Mouse (Mus musculus): Measurements from ENCODE around the gene Gcnt7. TPM values are rescaled to one million over a fixed set of nuclear protein-coding genes. Genes with fewer than 3 reads are reported as not detected.

Gene Gcnt7
- polyA plus RNA-seq, 1 experiment from 2014 or later, result 1.6 TPM

GRCm38 (mm10) chr2:172416876-172417275, 41.5 kb downstream of the Gcnt7 start:
- H3K4me2 ChIP-seq (ENCODE audit: low read length), result no peak overlapping the region
- DNase-seq, result no peak
- H3K27me3 ChIP-seq (ENCODE audit: control insufficient read depth, insufficient read depth, low read length), result no peaks in the 10 kb centered on the region
- H3K4me3 ChIP-seq (replicated peaks; ENCODE audit: low read depth, low read length), result no peak overlapping the region
- no peak overlapping the region for H3K27ac ChIP-seq (replicated peaks; ENCODE audit: low read depth, low read length)
- H3K4me1 ChIP-seq (ENCODE audit: control insufficient read depth, insufficient read depth, low read length), result no peaks in the 10 kb centered on the region
- 89% methylated on average over 5 of the region's 5 CpGs for WGBS
- H3K9me3 ChIP-seq (ENCODE audit: control insufficient read depth, low read length), result no peaks in the 10 kb centered on the region
- no peaks in the 10 kb centered on the region for H3K36me3 ChIP-seq (ENCODE audit: control insufficient read depth, insufficient read depth, low read length)
- H3K9ac ChIP-seq (replicated peaks; ENCODE audit: low read length), result no peak overlapping the region
- no peak for ATAC-seq (ENCODE audit: low FRiP score, low TSS enrichment)

GRCm38 (mm10) chr2:172416218-172416617, 42.2 kb downstream of the Gcnt7 start:
- no peaks in the 10 kb centered on the region for H3K4me1 ChIP-seq (ENCODE audit: control insufficient read depth, insufficient read depth, low read length)
- H3K9ac ChIP-seq (replicated peaks; ENCODE audit: low read length), result no peak overlapping the region
- H3K9me3 ChIP-seq (ENCODE audit: control insufficient read depth, low read length), result no peaks in the 10 kb centered on the region
- ATAC-seq (ENCODE audit: low FRiP score, low TSS enrichment) (no peak), DNase-seq (no peak)
- no peak overlapping the region for H3K27ac ChIP-seq (replicated peaks; ENCODE audit: low read depth, low read length)
- H3K27me3 ChIP-seq (ENCODE audit: control insufficient read depth, insufficient read depth, low read length), result no peaks in the 10 kb centered on the region
- 55% methylated on average over 12 of the region's 12 CpGs for WGBS
- H3K36me3 ChIP-seq (ENCODE audit: control insufficient read depth, insufficient read depth, low read length), result no peaks in the 10 kb centered on the region
- H3K4me3 ChIP-seq (replicated peaks; ENCODE audit: low read depth, low read length), result no peak overlapping the region
- no peak overlapping the region for H3K4me2 ChIP-seq (ENCODE audit: low read length)

- DNase-seq (no peak), ATAC-seq (ENCODE audit: low FRiP score, low TSS enrichment) (no peak)
- no peaks in the 10 kb centered on the region for H3K36me3 ChIP-seq (ENCODE audit: control insufficient read depth, insufficient read depth, low read length)
- no peaks in the 10 kb centered on the region for H3K9me3 ChIP-seq (ENCODE audit: control insufficient read depth, low read length)
- H3K4me1 ChIP-seq (ENCODE audit: control insufficient read depth, insufficient read depth, low read length), result no peaks in the 10 kb centered on the region
- H3K9ac ChIP-seq (replicated peaks; ENCODE audit: low read length), result no peak overlapping the region
- no peak overlapping the region for H3K27ac ChIP-seq (replicated peaks; ENCODE audit: low read depth, low read length)
- no peak overlapping the region for H3K4me3 ChIP-seq (replicated peaks; ENCODE audit: low read depth, low read length)
- no peak overlapping the region for H3K4me2 ChIP-seq (ENCODE audit: low read length)
- WGBS, result 60% methylated on average over 5 of the region's 5 CpGs
- H3K27me3 ChIP-seq (ENCODE audit: control insufficient read depth, insufficient read depth, low read length), result no peaks in the 10 kb centered on the region
These were observed 44.5 kb downstream of the Gcnt7 start for GRCm38 (mm10) chr2:172413894-172414293.

GRCm38 (mm10) chr2:172413273-172413672, 45.1 kb downstream of the Gcnt7 start:
- Histone ChIP-seq H3K9me3 (ENCODE audit: control insufficient read depth, low read length) (no peaks in the 10 kb centered on the region), H3K9ac (replicated peaks; ENCODE audit: low read length) (no peak overlapping the region), H3K4me2 (ENCODE audit: low read length) (no peak overlapping the region), H3K4me1 (ENCODE audit: control insufficient read depth, insufficient read depth, low read length) (no peaks in the 10 kb centered on the region), H3K36me3 (ENCODE audit: control insufficient read depth, insufficient read depth, low read length) (no peaks in the 10 kb centered on the region), H3K27ac (replicated peaks; ENCODE audit: low read depth, low read length) (no peak overlapping the region), H3K27me3 (ENCODE audit: control insufficient read depth, insufficient read depth, low read length) (no peaks in the 10 kb centered on the region), H3K4me3 (replicated peaks; ENCODE audit: low read depth, low read length) (no peak overlapping the region)
- ATAC-seq (ENCODE audit: low FRiP score, low TSS enrichment) (no peak), DNase-seq (no peak)
- WGBS, result 25% methylated on average over 4 of the region's 4 CpGs

GRCm38 (mm10) chr2:172412454-172412853, 45.9 kb downstream of the Gcnt7 start:
- Histone ChIP-seq H3K36me3 (ENCODE audit: control insufficient read depth, insufficient read depth, low read length) (no peaks in the 10 kb centered on the region), H3K4me2 (ENCODE audit: low read length) (peak overlapping the region; percentile 17; the same call in 1 of the 2 replicates), H3K4me3 (replicated peaks; ENCODE audit: low read depth, low read length) (no peak overlapping the region), H3K27ac (replicated peaks; ENCODE audit: low read depth, low read length) (no peak overlapping the region), H3K9me3 (ENCODE audit: control insufficient read depth, low read length) (no peaks in the 10 kb centered on the region), H3K4me1 (ENCODE audit: control insufficient read depth, insufficient read depth, low read length) (no peaks in the 10 kb centered on the region), H3K27me3 (ENCODE audit: control insufficient read depth, insufficient read depth, low read length) (no peaks in the 10 kb centered on the region), H3K9ac (replicated peaks; ENCODE audit: low read length) (no peak overlapping the region)
- 3% methylated on average over 9 of the region's 9 CpGs for WGBS
- ATAC-seq (ENCODE audit: low FRiP score, low TSS enrichment) (no peak), DNase-seq (peak; percentile 56)

GRCm38 (mm10) chr2:172411091-172411490, 47.3 kb downstream of the Gcnt7 start:
- Histone ChIP-seq H3K27ac (replicated peaks; ENCODE audit: low read depth, low read length) (no peak overlapping the region), H3K4me1 (ENCODE audit: control insufficient read depth, insufficient read depth, low read length) (no peaks in the 10 kb centered on the region), H3K9me3 (ENCODE audit: control insufficient read depth, low read length) (no peaks in the 10 kb centered on the region), H3K36me3 (ENCODE audit: control insufficient read depth, insufficient read depth, low read length) (no peaks in the 10 kb centered on the region), H3K4me2 (ENCODE audit: low read length) (no peak overlapping the region), H3K27me3 (ENCODE audit: control insufficient read depth, insufficient read depth, low read length) (no peaks in the 10 kb centered on the region), H3K9ac (replicated peaks; ENCODE audit: low read length) (no peak overlapping the region), H3K4me3 (replicated peaks; ENCODE audit: low read depth, low read length) (no peak overlapping the region)
- ATAC-seq (ENCODE audit: low FRiP score, low TSS enrichment), result no peak
- 84% methylated on average over 11 of the region's 11 CpGs for WGBS
- no peak for DNase-seq

GRCm38 (mm10) chr2:172410686-172411085, 47.7 kb downstream of the Gcnt7 start:
- Histone ChIP-seq H3K4me2 (ENCODE audit: low read length) (no peak overlapping the region), H3K27ac (replicated peaks; ENCODE audit: low read depth, low read length) (no peak overlapping the region), H3K4me1 (ENCODE audit: control insufficient read depth, insufficient read depth, low read length) (no peaks in the 10 kb centered on the region), H3K9me3 (ENCODE audit: control insufficient read depth, low read length) (no peaks in the 10 kb centered on the region), H3K9ac (replicated peaks; ENCODE audit: low read length) (no peak overlapping the region), H3K4me3 (replicated peaks; ENCODE audit: low read depth, low read length) (no peak overlapping the region), H3K36me3 (ENCODE audit: control insufficient read depth, insufficient read depth, low read length) (no peaks in the 10 kb centered on the region), H3K27me3 (ENCODE audit: control insufficient read depth, insufficient read depth, low read length) (no peaks in the 10 kb centered on the region)
- DNase-seq (no peak), ATAC-seq (ENCODE audit: low FRiP score, low TSS enrichment) (no peak)
- WGBS, result 81% methylated on average over 2 of the region's 2 CpGs

GRCm38 (mm10) chr2:172407499-172407898, 50.9 kb downstream of the Gcnt7 start:
- Histone ChIP-seq H3K9me3 (ENCODE audit: control insufficient read depth, low read length) (no peaks in the 10 kb centered on the region), H3K4me3 (replicated peaks; ENCODE audit: low read depth, low read length) (no peak overlapping the region), H3K27ac (replicated peaks; ENCODE audit: low read depth, low read length) (no peak overlapping the region), H3K9ac (replicated peaks; ENCODE audit: low read length) (no peak overlapping the region), H3K36me3 (ENCODE audit: control insufficient read depth, insufficient read depth, low read length) (no peaks in the 10 kb centered on the region), H3K27me3 (ENCODE audit: control insufficient read depth, insufficient read depth, low read length) (no peaks in the 10 kb centered on the region), H3K4me2 (ENCODE audit: low read length) (no peak overlapping the region), H3K4me1 (ENCODE audit: control insufficient read depth, insufficient read depth, low read length) (no peaks in the 10 kb centered on the region)
- DNase-seq (no peak), ATAC-seq (ENCODE audit: low FRiP score, low TSS enrichment) (no peak)
- WGBS, result 81% methylated on average over 2 of the region's 2 CpGs

- WGBS, result 83% methylated on average over 4 of the region's 4 CpGs
These were observed 52.2 kb downstream of the Gcnt7 start for GRCm38 (mm10) chr2:172406173-172406572.

More at GRCm38 (mm10) chr2:172406173-172406572, 52.2 kb downstream of the Gcnt7 start:
- ATAC-seq (ENCODE audit: low FRiP score, low TSS enrichment), result no peak
- no peaks in the 10 kb centered on the region for H3K36me3 ChIP-seq (ENCODE audit: control insufficient read depth, insufficient read depth, low read length)
- DNase-seq, result no peak
- H3K9me3 ChIP-seq (ENCODE audit: control insufficient read depth, low read length), result no peaks in the 10 kb centered on the region
- no peak overlapping the region for H3K27ac ChIP-seq (replicated peaks; ENCODE audit: low read depth, low read length)
- no peaks in the 10 kb centered on the region for H3K4me1 ChIP-seq (ENCODE audit: control insufficient read depth, insufficient read depth, low read length)
- H3K27me3 ChIP-seq (ENCODE audit: control insufficient read depth, insufficient read depth, low read length), result no peaks in the 10 kb centered on the region
- H3K9ac ChIP-seq (replicated peaks; ENCODE audit: low read length), result no peak overlapping the region
- no peak overlapping the region for H3K4me2 ChIP-seq (ENCODE audit: low read length)
- H3K4me3 ChIP-seq (replicated peaks; ENCODE audit: low read depth, low read length), result no peak overlapping the region

Measured in midbrain, embryonic 14.5 days (tissue).